In genomic region chr8:111079861-111080271, GRCm38 (mm10) we compare ENCODE assay signal across 10 mouse cellular contexts. TPM values are rescaled to one million over a fixed set of nuclear protein-coding genes. Genes with fewer than 3 reads are reported as not detected.
DNase-seq lines count a peak whose midpoint lies in the region; ATAC-seq and TF ChIP-seq lines count a peak whose summit lies in the region.
"Had no signal": no experiment of that assay in that cellular context is flagged by ENCODE, and none has a peak within 500 bp of the region (broad histone marks: within the 10 kb centered on the region; RNA-seq: fewer than 3 reads in every experiment).

No protein-coding gene starts in this region.

- no peak for DNase-seq in lung, adult 2 months
- no peak for DNase-seq in lung, postnatal 25 days (ENCODE audit: low spot score)
- peak; percentile 55 to 64 for DNase-seq in adrenal gland, postnatal 36 days
- DNase-seq in kidney, adult 18-20 months, result peak; percentile 62
- peak; percentile 46 for DNase-seq in midbrain, embryonic 14.5 days
- DNase-seq in spleen, adult 12 weeks (ENCODE audit: low spot score), result no peak
- DNase-seq in Muller cell, postnatal 12 days (ENCODE audit: inconsistent ontology term), result no peak
- DNase-seq: liver, embryonic 13.5 days had no signal

- TF ChIP-seq POLR2A in lung, adult 2 months (IDR thresholded peaks at IDR 0.05; ENCODE audit: borderline replicate concordance, extremely low read depth, low read depth, low read length), result no peak

- H3K9me3 ChIP-seq in midbrain, embryonic 14.5 days (ENCODE audit: control insufficient read depth, low read length), result no peaks in the 10 kb centered on the region
- H3K9me3 ChIP-seq: liver, embryonic 13.5 days had no signal

- no peak overlapping the region for H3K9ac ChIP-seq in midbrain, embryonic 14.5 days (replicated peaks; ENCODE audit: low read length)
- H3K9ac ChIP-seq: liver, embryonic 13.5 days had no signal

- H3K4me3 ChIP-seq in lung, adult 2 months (replicated peaks; ENCODE audit: extremely low read depth, low read depth, low read length), result no peak overlapping the region
- no peak overlapping the region for H3K4me3 ChIP-seq in midbrain, embryonic 14.5 days (replicated peaks; ENCODE audit: low read depth, low read length)
- H3K4me3 ChIP-seq: liver, embryonic 13.5 days had no signal

- no peaks in the 10 kb centered on the region for H3K27me3 ChIP-seq in midbrain, embryonic 14.5 days (ENCODE audit: control insufficient read depth, insufficient read depth, low read length)

- no peaks in the 10 kb centered on the region for H3K4me1 ChIP-seq in lung, adult 2 months (ENCODE audit: control insufficient read depth, insufficient read depth, low read length)
- no peaks in the 10 kb centered on the region for H3K4me1 ChIP-seq in midbrain, embryonic 14.5 days (ENCODE audit: control insufficient read depth, insufficient read depth, low read length)

- ATAC-seq in midbrain, embryonic 14.5 days (ENCODE audit: low FRiP score, low TSS enrichment), result no peak
- ATAC-seq in megakaryocyte, adult 5-6 weeks (ENCODE audit: poor library complexity, severe bottlenecking), result no peak

- 34% methylated on average over 6 of the region's 6 CpGs for WGBS in lung, adult 2 months
- 28% methylated on average over 6 of the region's 6 CpGs for WGBS in midbrain, embryonic 14.5 days

- no peak overlapping the region for H3K27ac ChIP-seq in midbrain, embryonic 14.5 days (replicated peaks; ENCODE audit: low read depth, low read length)
- H3K27ac ChIP-seq: liver, embryonic 13.5 days had no signal

- H3K4me2 ChIP-seq in midbrain, embryonic 14.5 days (ENCODE audit: low read length), result no peak overlapping the region
- H3K4me2 ChIP-seq: liver, embryonic 13.5 days had no signal

- peak; percentile 16; the same call in 1 of the 2 replicates for TF ChIP-seq CTCF in lung, adult 2 months (IDR thresholded peaks at IDR 0.05; ENCODE audit: insufficient read depth, low read length)

- no peaks in the 10 kb centered on the region for H3K36me3 ChIP-seq in midbrain, embryonic 14.5 days (ENCODE audit: control insufficient read depth, insufficient read depth, low read length)
- H3K36me3 ChIP-seq: liver, embryonic 13.5 days had no signal

RNA-seq across cellular contexts. Expression of gene Clec18a, which starts 12.4 kb away (rescaled TPM):
- 0.07 TPM in 1 of 2 replicates, not detected in the other for polyA plus RNA-seq in lung, adult 2 months (2012; rRNA removed)
- total RNA-seq in adrenal gland, postnatal 36 days (2021), result not detected
- polyA plus RNA-seq in midbrain, embryonic 14.5 days (2014; fragmentation: Nextera tagmentation; extraction: Ambion mirVana), result 0.09 and 0.34 TPM in 2 replicates
- total RNA-seq in megakaryocyte, adult 5-6 weeks (2015), result not detected in 2 replicates
- not detected in 2 replicates for total RNA-seq in megakaryocyte, adult 5-6 weeks (2017)
- polyA plus RNA-seq: liver, embryonic 13.5 days had no signal

RNA-seq across cellular contexts. Expression of gene Pdpr, which starts 14.6 kb away (rescaled TPM):
- polyA plus RNA-seq in lung, adult 2 months (2012; rRNA removed), result 12.0 and 12.5 TPM in 2 replicates
- 10 to 100 TPM; 38.3 to 44.7 TPM for total RNA-seq in adrenal gland, postnatal 36 days (2021)
- 6.9 TPM in 2 replicates for polyA plus RNA-seq in midbrain, embryonic 14.5 days (2014; fragmentation: Nextera tagmentation; extraction: Ambion mirVana)
- total RNA-seq in megakaryocyte, adult 5-6 weeks (2015), result 8.1 and 9.6 TPM in 2 replicates
- total RNA-seq in megakaryocyte, adult 5-6 weeks (2017), result 14.9 and 18.5 TPM in 2 replicates

RNA-seq across cellular contexts. Expression of gene Exosc6, which starts 23.7 kb away (rescaled TPM):
- 1.8 and 22.2 TPM in 2 replicates for polyA plus RNA-seq in lung, adult 2 months (2012; rRNA removed)
- total RNA-seq in adrenal gland, postnatal 36 days (2021), result not detected
- not detected in 2 replicates for polyA plus RNA-seq in midbrain, embryonic 14.5 days (2014; fragmentation: Nextera tagmentation; extraction: Ambion mirVana)
- total RNA-seq in megakaryocyte, adult 5-6 weeks (2015), result 7.4 and 13.8 TPM in 2 replicates
- 11.3 and 13.4 TPM in 2 replicates for total RNA-seq in megakaryocyte, adult 5-6 weeks (2017)
- total RNA-seq: gastrocnemius, adult 8-10 months had no signal

RNA-seq across cellular contexts. Expression of gene Aars, which starts 46.9 kb away (rescaled TPM):
- 20.0 and 28.7 TPM in 2 replicates for polyA plus RNA-seq in lung, adult 2 months (2012; rRNA removed)
- total RNA-seq in adrenal gland, postnatal 36 days (2021), result 100 to 1,000 TPM; 114 to 165 TPM
- 73.1 and 75.9 TPM in 2 replicates for polyA plus RNA-seq in midbrain, embryonic 14.5 days (2014; fragmentation: Nextera tagmentation; extraction: Ambion mirVana)
- 8.4 and 10.3 TPM in 2 replicates for total RNA-seq in megakaryocyte, adult 5-6 weeks (2015)
- total RNA-seq in megakaryocyte, adult 5-6 weeks (2017), result 26.0 and 29.3 TPM in 2 replicates

RNA-seq across cellular contexts. Expression of gene Ddx19b, which starts 48.3 kb away (rescaled TPM):
- polyA plus RNA-seq in lung, adult 2 months (2012; rRNA removed), result 2.4 and 4.9 TPM in 2 replicates
- total RNA-seq in adrenal gland, postnatal 36 days (2021), result 10 to 100 TPM; 11.8 to 12.5 TPM
- 5.0 and 7.5 TPM in 2 replicates for polyA plus RNA-seq in midbrain, embryonic 14.5 days (2014; fragmentation: Nextera tagmentation; extraction: Ambion mirVana)
- 4.3 and 5.5 TPM in 2 replicates for total RNA-seq in megakaryocyte, adult 5-6 weeks (2015)
- 8.6 and 10.5 TPM in 2 replicates for total RNA-seq in megakaryocyte, adult 5-6 weeks (2017)

Comparison
In these comparisons a context has a peak if more than half of its experiments do, and no peak if none do; other contexts are left out.
1. DNase-seq: peak in adrenal gland, postnatal 36 days (2 of 2), kidney, adult 18-20 months (single experiment) and midbrain, embryonic 14.5 days (single experiment); none in lung, adult 2 months (single experiment), lung, postnatal 25 days (single experiment), spleen, adult 12 weeks (single experiment) and Muller cell, postnatal 12 days (single experiment).
2. RNA of gene Exosc6, which starts 23.7 kb away (total RNA-seq): 7.4 to 13.8 TPM in megakaryocyte, adult 5-6 weeks; not detected in adrenal gland, postnatal 36 days; every median in the first group is over 4 times any median in the second.